Mouse (Mus musculus): ENCODE data around the gene Krtcap3.

The Krtcap3 gene

DNA sequence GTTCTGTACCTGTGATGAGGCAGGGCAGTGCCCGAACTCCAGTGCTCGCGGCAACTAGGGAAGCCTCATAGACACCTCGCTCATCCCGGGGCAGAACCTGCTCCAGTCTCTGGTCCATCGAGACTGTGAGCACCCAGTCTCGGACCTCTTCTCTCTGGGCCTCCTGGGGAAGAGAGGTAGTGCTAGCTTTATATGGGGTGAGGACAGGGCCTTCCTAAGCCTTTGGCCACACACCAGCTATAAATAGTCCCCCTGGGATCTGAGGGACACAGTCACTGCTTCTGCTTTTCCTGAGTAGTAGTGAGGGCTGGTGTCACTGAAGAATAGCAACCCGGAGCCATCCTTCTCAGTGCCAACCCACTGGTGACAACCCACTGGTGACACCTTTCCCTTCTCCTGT, 2.3 kb downstream of the Krtcap3 start:
- DNase-seq: no peak

DNA sequence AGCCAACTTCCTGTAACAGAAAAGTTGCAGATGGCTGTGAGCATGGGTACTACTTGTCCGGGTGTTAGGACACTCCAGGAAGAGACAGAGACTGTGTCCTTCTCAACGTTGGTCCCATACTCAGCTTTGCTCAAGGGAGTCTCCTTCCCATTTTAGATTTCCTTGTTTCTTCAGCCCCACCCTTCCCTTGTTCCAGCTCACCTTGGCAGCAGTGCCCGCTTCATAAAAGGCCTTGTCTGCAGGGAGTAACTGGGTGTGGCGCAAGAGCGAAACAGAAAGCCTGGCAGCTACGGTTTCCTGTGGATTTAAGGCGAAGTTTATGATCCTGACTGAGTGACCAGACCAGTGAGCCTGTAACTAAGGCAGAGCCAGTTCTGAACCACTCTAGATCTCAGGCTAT, 3.0 kb downstream of the Krtcap3 start:
- DNase-seq: no peak

DNA sequence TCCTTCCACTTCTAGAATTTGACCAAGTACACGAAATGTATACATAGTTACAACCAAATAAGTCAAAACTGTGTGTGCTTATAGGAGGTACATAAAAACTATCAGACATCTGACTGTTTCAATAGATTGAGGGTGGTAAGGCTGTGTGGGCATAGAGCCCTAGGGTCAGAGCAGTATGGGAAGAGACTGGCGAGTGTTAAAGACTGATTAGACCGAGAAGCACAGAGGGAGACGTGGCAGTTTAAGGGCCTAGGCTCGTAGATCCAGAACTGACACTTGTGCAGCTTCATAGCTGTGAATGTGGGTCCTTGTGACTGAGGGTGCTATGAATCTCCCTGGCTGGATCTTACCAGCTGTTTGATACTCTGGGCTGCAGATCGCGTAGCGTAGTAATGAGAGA, 3.4 kb downstream of the Krtcap3 start:
- no peak for DNase-seq

DNA sequence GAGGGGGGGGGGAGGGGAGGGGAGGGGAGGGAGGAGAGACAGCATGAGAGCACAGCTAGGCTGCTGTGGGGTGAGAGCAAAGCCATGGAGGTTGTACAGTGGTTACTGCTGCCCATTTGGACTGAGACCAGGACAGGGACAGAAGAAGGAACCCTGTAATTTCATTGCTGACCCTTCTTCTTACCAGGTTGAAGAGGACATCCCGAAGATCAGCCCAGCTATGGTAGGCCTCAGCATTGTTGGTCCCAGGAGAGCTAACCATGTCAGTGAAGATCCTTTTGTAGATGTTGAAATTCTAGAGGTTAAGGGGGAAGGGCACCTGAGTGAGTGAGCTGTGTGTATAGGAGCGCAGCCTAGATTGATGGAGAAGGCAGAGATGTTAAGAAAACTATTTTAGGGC, 3.9 kb downstream of the Krtcap3 start:
- no peak for DNase-seq

DNA sequence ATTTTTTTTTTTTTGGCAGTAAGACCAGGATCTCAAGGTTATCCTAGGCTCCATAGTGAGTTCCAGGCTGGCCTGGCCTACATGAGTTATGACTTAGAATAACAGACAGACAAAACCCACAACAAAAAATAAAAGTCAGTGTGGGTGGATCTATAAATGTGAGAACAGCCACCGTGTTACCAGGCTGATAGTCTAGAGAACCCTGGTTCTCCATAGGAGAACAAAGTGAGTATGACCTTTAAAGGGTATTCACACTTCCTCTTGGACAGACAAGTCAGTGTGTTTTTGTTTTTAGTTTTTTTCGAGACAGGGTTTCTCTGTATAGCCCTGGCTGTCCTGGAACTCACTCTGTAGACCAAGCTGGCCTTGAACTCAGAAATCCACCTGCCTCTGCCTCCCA, 4.5 kb downstream of the Krtcap3 start:
- DNase-seq: no peak

DNA sequence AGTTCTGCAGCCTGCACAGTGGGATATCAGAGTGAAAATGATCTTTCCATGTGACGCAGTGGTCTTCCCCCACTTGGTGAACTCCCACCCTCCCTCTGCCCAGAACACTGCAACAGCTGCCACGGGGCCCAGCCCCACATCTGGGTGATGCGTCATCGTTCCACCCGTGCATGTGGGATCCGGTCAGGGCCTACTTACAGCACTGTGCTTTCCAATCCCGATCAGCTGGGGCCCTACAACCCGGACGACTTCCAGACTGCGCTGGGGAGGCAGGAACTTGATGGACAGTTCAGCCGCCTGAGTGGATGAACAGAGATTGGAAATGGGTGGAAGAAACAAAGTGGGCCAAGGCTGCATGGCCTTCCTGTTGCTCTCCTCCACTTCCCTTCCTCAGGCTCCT, 6.1 kb downstream of the Krtcap3 start:
- DNase-seq: no peak

DNA sequence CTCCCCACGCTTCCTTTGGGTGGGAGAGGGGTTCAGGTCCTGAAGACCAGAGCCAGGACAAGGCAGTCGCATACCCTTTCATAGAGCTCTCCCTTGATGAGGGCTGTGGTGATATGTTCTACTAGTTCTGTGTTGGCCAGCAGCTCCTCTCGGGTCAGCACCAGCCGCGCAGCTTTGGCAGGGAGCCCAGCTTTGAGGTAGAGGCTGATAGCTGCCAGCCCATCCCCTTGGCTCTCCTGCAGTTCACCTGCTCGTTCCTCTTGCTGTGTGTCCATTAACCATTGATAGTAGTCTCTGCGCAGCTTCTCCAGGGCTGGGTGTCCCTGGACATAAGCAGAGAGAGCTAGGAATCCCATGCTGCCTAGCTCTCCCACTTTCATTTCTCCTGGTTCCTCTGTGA, 14.6 kb downstream of the Krtcap3 start:
- DNase-seq: no peak

DNA sequence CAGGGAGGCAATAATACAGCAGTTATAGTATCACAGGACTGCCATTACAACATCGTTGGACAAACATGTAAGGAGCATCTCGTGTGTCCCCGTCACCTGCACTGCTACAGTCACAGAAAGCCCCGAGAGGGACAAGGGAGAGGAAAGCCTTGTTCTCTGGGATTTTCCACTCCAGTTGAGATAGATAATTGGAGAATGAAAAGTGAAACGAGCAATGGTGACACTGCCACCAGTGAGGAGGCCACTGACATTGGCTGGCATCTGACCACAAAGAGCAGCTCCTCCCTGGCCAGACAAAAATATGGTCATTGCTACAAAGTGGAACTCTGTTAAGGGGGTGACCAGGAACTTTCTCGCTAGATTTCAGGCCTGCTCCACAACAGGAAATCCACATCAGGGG, 16.2 kb downstream of the Krtcap3 start:
- DNase-seq: no peak

DNA sequence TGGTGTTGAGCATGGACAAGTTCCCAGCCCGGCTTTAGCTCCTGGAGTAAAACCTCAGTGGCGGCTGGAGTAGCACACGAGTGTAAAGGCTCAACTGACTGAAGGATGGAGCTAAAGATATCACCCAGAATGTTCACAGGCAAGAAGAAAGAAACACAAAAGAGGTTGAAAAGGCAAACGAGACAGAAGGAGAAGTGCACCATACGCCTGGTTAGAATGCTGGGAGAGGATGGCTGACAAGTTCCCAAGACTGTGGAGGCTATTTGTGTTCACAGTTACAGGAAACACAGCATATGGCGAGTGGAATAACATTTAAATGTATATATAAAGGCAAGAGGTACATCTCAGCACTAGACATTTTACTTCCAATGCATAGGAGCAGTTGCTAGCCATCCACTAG, 21.5 kb downstream of the Krtcap3 start:
- no peak for DNase-seq

DNA sequence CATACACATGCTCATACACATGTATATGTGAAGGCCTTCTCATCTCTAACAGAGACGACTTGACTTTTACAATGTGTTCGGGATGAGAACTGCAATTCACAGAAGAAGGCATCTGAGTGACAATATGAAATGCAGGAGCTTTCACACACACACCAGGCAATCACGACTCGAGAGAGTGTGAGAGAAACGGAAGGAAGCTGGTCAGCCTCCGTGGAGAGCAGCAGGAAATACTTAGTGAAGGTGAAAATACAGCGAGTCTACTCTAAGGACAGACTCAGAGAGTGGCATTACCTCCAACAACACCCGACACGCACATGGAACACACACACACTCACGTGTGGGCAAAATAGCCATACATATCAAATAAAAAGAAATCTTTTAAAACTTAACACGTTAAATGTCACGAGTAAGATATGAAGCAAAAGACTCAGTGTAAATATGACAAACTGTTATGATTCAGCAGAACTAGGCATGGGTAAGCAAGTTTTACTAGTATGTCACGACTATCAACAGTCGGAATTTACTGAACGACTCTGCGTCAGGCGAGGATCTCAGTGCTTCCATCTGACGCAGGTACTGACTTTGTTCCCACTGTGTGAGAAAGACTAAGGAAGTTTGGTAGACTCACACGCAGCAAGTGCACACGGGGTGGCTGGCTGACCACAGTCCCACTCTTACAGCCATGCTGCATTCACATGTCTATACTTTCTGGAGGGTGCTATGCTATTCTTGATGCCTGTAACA, 27.9 kb downstream of the Krtcap3 start:
- DNase-seq: no peak

DNA sequence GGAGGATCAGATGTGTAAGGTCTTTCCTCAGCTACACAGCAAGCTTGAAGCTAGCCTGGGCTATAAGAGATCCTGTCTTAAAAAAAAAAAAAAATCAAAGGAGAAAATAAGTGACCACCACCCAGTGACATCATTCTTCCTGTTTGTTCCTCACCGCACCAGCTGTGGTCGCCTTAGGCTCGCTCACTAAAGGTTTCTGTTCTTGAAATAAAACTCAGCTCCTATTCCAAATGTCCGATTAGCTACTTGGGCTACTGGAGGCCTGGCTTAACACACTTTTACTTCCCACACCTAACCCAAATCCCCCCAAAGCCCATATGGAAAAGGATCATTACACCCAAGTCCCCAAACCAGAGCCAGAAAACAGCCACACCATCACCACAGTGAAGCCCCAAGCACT, 36.7 kb downstream of the Krtcap3 start:
- no peak for DNase-seq

DNA sequence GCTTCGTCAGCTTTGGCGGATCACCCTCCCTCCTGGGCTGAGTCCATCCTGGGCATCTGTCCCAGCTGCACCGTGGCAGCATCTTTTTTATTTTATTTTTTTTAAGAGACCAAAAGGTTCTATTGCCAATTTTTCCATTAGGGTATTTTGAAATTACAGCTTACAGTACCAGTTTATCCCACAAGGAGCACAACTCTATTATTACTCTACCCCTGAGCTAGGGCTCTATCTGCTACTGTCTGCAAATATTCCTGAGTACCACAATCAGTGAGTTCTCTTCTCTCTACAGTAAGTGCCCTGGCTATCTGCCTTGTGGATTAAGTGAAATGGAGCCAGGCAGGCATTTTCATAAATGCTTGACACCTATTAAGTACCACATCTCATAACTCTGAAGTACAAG, 37.2 kb downstream of the Krtcap3 start:
- no peak for DNase-seq

DNA sequence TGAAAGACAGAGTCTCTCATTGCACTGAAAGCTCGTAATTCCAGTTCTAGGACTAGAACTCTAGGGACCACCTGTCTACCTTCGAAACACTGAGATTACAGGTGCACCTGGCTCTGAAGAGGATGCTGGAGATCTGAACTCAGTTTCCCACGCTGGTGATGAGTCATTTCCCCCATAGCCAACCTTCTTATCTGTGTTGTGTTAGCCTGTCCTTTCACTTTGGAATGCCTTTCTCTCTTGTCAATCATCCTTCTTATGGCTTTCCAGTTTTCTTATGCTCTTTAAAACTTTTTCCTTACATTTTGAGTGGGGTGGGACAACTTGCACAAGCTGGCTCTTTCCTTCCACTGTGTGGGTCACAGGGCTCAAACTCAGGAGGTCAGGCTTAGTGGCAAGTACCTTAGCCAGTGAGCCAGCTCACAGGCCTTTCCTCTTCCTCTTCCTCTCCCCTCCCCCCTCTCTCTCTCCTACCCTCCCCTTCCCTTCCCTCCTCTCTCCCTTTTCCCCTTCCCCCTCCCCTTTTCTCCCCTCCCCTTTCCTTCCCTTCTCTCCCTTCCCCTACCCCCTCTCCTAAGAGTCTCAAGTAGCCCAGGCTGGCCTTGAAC, 38.2 kb downstream of the Krtcap3 start:
- DNase-seq: no peak

DNA sequence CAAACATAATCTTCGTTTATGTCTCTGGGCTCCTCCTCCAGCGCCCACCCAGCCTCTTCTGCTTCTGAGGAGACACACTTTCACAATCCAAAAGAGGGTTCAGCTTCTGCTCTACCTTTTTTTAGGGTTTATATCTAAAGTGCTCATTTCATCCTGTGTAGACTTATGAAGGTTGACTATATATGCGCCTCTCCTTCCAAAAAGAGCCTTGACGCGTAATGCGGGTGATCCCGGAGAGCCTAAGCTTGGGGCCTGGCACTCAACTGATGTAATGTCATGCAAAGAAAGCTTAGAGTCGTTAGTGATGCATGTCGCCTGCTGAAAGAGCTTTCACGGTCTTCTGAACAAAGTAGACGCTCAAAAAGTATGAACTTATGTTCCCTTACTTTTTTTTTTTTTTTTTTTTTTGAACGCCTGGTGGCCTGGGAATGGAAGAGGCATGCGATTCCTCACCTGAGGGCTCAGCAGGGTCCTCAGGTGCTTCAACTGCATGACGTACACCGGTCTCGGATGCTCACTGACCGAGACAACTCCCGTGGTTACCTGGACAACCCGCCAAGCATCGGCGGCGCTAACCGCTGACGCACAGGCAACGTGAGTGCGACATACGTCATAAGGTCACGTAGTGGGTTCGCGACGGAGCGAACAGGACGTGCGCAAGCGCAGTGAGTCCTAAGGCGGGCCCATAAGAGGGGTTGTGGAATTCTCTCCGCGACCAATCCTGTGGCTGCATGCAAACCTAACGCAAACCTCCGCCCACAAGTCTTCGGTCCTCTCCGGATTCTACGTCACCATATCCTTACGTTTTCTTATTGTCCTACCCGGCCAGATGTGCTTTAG, 39.2 kb downstream of the Krtcap3 start, which contains the start of gene Ift172:
Gene Ift172 (minus strand): TSS at position 596 of the 840 bp plus-strand sequence.
- DNase-seq: peak; percentile 95

DNA sequence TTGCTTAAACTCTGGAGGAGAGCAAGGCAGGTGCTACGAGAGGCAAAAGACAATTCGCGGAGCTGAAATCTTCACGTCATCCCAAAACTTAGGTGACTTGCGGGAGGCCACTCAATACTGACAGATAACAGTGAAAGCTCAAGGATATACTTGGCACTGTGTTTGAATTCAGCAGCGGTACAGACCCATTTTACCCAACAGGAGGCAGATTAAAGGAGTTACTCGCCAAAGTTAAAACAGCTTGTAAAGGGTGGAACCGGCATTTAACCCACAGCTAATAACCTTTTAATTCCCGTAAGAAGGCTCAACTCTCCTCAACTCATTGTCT, 39.8 kb downstream of the Krtcap3 start:
- no peak for DNase-seq

DNA sequence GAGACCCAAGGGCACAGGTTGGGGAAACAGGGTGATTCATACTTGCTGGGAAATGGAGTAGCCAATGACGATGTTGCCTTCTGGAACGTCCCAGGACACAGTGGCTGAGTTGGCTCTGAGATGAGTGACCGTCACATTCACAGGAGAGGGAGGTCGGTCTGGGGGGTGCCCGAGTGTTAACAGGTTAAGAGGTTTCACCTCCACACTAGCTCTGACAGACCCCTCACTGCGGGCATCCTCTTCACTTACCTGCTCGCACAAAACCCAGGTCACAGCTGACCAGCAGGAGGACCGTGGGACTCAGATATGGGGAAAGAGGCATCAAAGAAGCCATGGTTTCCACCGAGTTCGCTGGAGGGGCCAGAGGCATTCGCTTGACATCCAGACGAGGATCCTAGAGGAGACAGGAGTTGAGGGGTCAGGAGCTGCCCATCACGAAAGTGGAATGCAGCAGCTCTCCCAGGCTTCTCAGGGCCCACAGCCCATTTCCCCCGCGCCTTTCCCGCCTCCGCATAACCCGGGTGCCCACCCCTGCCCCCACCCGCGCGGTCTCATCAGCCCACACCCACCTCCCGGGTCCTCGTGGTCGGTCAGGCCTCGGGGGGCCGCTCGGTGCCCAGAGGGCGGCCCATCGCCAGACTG, 43.6 kb downstream of the Krtcap3 start:
- peak; percentile 20 for DNase-seq

DNA sequence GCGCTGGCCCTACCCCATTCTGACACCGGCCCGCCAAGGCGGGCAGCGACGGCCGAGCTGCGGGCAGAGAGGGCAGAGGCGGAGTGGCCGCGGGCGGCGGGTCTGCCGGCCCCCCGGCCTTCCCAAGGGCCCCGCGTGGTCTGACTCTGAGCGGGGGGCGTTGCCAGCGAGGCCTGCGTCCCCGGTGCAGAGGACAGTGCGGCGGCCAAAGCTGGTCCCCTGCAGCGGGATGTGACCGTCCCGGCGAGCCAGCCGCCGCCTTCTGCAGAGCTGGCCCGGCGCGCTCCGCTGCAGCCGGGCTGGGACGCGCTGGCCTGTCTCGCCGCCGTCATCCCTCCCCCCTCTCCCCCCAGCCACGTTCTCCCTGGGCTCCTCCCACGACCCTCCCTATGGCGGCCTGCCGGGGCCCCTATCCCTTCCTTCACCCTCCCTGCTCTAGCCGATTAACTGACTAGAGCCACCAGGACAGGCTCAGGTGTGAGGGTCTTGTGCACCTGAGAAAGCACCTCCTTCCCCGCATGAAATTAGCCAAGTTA, 44.2 kb downstream of the Krtcap3 start, which contains the start of gene Fndc4:
Gene Fndc4 (minus strand): TSS at position 475 of the 536 bp plus-strand sequence.
- DNase-seq: peak; percentile 63

DNA sequence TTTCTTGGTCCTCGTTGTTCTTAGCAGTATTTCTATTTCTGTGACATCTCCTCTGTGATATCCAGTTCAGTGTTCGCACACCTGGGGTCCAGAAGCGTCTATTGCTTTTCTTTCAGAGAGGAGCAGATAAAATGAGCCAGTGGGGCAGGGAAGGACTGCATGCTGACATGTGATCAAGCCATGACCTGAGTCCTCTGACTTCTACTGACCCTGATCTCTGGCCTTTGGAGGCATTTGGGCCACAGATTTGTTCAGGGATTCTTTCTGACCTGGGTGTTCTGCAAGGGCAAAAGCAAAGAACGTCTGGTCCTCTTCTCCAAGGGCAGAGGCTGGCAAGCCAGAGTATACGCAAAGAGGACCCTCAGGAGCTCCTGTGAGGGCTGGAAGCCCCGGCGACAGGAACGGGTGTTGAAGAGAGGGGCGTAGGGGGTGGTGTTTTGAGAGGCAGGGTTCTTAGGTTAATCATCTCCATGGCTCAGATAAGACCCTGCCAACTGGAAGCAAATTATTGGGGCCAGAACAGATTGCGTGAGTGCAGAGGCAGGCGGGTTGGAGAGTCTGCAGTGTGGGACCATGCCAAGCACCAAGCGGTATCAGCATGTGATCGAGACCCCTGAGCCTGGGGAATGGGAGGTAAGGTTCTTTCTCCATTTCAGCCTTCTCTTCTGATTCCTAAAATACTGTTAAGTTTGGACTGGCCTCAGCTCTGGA, 45.7 kb downstream of the Krtcap3 start, which contains the start of gene Gckr:
Gene Gckr (plus strand): TSS at position 397 of the 711 bp plus-strand sequence.
- no peak for DNase-seq

DNA sequence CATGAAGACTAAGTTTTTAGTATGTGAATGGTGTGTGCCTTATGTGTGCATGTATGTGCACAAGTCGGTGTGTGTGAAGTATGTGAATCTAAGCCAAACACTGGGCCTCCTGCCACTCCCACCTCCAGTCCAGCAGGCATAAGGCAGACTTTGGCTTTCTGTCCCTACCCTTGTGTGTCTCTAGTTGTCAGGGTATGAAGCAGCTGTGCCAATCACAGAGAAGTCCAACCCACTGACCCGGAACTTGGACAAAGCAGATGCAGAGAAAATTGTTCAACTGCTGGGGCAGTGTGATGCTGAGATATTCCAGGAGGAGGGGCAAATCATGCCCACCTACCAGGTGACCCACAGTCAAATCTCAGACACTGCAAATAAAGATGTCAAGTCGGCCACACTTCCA, 46.5 kb downstream of the Krtcap3 start:
- DNase-seq: no peak

DNA sequence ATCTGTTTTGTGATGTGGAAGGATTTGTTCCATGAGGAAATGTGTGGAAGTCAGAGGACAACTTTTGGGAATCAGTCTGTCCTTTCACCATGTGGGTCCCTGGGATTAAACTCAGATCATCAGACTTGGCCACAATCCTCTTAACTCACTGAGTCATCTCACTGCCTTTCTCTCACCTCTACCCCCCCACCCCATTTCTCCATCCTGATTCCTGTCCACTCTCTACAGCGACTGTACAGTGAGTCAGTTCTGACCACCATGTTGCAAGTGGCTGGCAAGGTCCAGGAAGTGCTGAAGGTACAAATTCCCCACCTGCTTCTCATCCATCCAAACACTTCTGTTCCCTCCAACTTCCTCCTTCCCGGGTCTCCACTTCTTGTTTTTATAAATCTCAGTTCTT, 47.0 kb downstream of the Krtcap3 start:
- DNase-seq: no peak

DNA sequence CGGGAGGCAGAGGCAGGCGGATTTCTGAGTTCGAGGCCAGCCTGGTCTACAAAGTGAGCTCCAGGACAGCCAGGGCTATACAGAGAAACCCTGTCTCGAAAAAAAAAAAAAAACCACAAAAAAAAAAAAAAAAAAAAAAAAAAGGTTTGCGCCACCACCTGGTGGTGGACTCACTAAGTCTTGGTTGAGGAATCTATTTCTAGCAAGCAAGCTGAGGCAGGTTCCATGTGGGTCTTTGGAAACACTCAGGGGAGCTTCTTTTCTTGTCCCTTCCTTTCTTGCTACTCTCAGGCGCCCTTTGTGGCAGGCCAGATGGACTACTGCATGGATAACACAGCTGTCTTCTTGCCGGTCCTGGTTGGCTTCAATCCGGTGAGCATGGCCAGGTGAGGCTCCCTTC, 50.4 kb downstream of the Krtcap3 start:
- DNase-seq: no peak
